Mouse (Mus musculus) myocyte (in vitro differentiated cells): Measurements from ENCODE around the gene Xrcc6.

Source experiments
- CEBPB ChIP-seq: IDR thresholded peaks from 2 replicates; pipeline ENCODE4 v1.6.1; 2011; ENCODE audit warnings: mild to moderate bottlenecking, moderate library complexity; ENCODE audit not compliant: poor library complexity, insufficient read depth, severe bottlenecking
- E2F4 ChIP-seq: IDR thresholded peaks from one replicate; pipeline ENCODE4 v1.6.1; 2011; ENCODE audit warnings: mild to moderate bottlenecking, control low read depth, moderate library complexity; ENCODE audit not compliant: insufficient read depth

GRCm38 (mm10) chr15:82069898-82070297 lies 82.3 kb downstream of the Xrcc6 start, which contains the start of gene Mei1:
- TF ChIP-seq CEBPB (no peak), E2F4 (no peak)
